Mouse (Mus musculus) A20 (cell line): ENCODE data around the gene Rln1.

Experiments
- DNase-seq: peaks from one replicate; pipeline ENCODE4 v3.0.0-alpha.2; 2011; ENCODE audit warnings: low read depth, low spot score

The Rln1 gene

DNA sequence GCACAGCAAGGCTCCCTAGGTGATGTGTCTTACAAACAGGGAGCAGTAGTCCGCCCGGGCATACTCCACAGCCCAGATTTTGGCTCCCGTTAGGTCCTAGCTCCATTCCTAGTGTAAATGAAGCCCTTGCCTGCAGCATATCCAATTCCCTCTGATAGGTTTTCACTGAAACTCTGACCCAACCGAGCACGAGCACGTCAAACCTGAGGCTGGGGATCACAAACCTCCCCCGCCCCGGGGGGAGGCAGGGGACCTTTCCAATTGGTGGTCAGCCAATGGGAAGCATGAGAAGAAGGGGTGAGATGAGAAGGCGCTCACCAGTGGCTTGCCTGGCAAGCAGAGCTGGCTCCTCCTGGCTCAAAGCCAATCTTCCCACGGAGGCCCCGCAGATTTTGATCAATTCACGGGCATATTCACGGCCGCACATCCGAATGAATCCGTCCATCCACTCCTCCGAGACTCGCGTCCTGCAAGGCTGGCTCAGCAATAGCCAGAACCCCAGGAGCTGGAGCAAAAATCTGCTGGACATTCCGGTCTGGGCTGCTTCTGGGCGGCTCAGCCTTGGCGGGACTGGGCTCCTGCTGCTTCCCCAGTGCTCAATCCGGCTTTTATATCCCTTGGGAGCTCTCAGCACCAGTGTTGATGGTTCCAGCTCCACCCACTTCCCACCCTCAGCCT lies at the start of gene Rln1:
Gene Rln1, minus strand, starts transcription at position 603 of the 678 bp plus-strand sequence.
- DNase-seq = no peak

DNA sequence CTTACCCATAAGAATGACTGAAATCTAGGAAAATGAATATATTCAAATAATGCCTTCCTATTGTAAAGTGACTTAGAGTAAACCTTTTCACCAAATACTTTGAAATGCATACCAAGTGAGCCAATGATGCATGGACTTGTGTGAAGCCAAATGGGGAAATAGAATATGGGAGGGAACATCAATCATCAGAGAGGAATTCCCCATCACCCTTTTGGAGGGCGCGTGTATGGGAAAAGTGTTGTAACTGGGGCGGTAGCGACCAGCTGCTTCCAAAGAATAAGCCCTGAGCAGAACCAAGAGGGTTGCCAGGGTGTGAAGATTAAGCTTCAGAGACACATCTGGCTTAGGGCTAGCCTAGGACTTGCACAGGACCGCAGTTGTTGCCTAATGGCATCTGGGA lies 48.9 kb upstream of the Rln1 start:
- DNase-seq = no peak

DNA sequence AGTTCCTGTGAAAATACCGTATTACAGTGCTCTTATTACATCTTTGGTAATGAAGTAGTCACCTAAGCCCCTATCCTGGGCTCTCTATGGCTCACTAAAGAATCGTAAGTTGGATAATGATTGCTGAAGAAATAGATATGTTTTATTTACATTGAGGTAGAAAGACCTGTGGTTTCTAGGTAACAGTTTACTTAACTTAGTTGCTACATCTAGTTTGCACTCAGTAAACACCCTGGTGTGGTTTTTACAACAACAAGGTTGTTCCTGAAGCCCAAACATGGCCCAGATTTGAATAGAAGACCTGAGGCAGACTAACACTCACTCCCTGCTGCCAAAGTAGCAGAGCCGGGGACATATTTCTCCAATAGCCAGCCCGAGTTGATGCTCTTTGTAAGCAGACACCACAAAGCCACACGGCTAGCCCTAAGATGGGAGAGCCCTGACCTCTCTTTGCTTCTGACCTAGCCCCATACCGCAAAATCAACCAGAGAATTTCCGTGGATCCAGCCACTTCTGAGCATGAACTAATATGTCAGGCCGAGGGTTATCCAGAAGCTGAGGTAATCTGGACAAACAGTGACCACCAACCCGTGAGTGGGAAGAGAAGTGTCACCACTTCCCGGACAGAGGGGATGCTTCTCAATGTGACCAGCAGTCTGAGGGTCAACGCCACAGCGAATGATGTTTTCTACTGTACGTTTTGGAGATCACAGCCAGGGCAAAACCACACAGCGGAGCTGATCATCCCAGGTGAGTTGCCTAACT lies 45.6 kb upstream of the Rln1 start:
- DNase-seq = no peak

DNA sequence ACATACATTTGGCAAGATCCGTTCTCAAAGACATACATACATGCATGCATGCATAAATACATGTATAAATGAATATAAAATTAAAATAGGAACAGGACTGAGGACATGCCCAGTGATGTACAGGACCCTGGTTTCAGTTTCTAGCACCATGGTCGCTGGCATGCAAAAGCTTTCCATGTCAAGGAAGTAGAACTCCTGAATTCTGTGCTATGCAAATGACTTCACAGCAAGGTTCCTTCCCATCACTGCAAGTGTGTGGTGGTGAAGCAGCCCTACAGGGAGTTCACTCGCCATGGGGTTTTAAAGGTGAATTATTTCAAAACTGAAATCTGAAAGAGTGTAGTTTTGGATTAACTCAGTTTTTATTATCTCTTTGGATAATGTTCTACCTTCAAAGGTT lies 41.9 kb upstream of the Rln1 start:
- no peak for DNase-seq

DNA sequence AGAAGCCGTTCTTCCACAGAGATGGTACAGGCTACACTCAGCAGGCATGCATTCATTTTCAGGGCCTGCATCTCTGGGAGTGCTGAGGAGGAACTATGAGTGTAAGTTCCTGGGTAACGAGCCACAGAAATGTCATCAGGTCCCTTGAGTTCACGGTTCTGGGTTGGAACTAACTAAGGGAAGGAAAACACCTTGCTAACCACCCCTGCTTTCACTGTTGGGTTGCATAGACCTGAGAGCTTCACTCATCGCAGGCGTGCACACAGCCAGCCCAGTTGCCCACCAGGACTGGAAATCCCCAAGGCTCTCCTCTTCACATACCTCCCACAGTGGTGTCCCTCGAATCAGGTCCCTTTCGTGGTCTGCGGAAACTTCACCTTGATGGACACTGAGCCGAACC lies 40.5 kb upstream of the Rln1 start:
- no peak for DNase-seq

DNA sequence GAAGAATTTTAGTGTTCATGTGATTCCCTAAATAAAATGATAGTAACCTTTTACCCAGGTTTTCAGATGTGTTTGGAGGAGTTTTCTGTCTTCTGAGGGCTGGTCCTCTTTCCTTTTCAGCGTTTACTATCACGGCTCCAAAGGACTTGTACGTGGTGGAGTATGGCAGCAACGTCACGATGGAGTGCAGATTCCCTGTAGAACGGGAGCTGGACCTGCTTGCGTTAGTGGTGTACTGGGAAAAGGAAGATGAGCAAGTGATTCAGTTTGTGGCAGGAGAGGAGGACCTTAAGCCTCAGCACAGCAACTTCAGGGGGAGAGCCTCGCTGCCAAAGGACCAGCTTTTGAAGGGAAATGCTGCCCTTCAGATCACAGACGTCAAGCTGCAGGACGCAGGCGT lies 39.0 kb upstream of the Rln1 start:
- no peak for DNase-seq

DNA sequence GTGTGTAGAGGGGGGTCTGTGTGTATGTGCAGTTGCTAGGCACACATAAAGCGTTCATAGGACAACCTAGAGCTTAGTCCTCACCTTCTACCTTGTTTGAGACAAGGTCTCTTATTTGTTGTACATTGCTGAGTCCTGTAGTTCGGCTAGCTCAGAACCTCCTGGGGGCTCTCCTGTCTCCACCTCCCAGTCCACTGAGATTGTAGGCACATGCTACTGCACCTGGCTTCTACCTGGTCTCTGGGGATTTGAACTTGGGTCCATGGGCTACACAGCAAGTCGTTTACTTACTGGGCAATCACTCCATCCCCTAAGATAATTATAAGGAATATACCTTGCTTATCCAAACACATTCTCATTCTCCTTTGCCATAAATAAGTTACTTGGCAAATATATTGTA lies 38.2 kb upstream of the Rln1 start:
- peak; percentile 41 for DNase-seq

DNA sequence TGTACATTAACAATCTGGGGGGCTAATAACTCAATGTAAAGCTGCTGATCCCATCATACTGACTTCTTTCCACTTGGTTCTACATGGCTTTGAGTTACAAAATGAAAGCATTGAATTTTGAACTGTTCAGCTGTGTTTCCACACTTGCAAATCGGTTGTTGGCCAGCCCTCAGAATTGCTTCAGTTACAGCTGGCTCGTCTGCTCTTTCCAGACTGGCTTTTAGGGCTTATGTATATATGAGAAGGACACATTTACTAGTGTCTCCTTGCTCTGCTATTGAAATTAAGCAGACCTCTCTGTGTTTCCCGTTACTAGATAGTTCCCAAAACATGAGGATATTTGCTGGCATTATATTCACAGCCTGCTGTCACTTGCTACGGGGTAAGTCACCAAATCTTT lies 37.7 kb upstream of the Rln1 start:
- peak; percentile 55 for DNase-seq

DNA sequence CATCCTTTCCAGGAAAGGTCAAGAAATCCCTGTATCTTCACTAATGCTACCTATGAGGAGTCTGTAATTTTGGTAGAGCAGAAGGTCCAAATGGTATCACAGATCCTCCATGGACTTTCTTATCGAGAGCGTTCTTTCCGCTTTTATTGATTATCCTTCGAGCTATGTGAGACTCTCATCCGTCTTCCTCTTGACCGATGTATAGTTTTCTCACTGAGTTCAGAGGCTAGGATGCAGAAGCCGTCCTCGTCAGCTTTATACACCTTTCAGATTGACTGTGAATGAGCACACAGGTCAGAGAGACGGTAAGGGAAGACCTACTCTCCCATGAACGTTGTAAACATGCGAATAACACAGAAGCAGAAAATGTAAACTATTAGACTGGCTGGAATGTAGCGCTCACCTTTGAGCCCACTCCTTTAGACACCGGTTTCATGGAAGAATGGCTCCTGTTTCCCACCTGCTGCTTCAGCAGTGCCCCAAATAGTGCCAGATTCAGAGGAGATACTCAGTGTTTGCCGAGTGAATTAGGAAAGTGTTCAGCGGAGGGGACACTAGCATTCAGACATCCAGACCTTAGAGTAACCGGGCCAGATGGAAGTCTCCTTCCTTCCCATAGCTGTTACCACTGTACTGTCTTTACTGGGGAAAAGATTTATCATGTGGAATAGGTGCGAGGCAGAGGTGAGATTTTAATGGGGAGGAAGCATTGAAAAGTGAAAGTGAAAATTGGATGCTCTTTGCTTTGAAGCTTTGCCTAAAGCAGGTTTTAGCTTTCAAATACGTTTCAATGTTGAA lies 37.0 kb upstream of the Rln1 start:
- DNase-seq = peak; percentile 64

DNA sequence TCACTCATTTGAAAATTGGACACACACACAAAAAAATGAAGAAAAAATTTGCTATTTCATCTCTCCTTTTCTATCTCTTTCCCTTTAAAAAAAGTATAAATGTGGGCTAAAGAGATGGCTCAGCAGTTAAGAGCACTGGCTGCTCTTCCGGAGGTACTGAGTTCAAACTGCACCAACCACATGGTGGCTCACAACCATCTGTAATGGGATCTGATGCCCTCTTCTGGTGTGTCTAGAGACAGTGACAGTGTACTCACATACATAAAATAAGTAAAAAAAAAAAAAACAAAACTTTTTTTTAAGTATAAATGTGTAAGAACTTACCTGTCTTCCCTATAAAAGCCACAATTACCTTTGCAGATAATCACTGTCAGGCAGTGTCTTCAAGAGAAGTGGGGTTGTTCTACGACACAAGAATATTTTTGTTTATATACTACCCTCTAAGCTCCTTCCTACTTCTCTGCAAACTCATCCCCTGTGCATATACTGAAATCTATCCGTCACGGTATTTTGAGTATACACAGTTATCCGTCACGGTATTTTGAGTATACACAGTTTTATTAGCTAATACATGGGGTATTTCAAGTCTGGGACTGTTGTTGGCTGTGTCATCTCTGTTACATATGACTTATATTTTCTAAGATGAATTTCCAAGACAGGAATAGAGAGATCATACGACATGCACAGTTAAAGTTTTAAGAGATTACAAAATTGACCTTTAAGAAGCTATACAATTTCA lies 36.2 kb upstream of the Rln1 start:
- peak; percentile 53 for DNase-seq

DNA sequence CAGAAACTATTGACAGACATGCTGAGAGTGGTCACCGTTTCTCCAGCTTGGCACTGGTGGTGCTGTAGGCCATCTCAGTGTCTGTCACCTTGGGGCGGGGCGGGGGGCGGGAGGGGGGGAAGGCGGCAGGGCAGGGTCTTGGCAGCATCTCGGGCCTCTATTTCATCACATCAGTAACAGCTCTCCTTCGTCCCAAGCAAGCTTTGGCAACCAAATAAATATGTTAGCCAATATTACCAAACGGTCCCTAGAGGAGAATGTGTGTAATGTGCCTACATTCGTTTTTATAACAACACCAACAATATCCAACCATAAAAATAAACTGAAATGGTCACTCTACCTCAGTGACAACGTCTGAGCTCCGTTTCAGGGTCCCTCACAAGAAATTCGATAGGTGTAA lies 35.6 kb upstream of the Rln1 start:
- peak; percentile 63 for DNase-seq

DNA sequence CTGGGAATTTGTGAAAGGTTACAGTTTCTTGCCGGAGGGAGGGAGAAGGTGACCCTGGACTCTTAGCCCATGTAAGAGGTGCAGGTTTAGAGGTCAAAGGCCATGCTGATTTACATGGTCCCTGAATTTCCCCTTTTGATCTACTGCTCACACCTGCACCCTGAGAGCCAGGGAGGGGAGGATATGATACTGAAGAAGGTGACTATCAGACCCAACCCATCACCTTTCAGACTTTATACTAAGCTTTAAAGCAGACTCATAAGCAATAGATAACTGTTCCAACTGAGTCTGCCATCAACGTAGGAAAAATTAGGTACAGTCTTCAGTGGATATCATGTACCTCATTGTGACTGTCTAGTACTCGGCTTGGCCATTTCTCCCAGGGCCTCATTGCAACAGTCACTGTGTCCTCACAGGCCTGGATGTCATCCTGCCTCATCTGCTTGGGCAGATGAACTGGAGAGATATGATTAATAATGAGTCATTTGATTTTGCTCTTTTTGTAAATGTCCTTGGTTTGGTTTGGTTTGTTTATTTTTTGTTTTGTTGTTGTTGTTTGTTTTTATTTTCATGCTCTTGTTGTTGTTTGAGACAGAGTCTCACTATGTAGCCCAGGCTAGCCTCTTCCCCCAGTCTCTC lies 34.3 kb upstream of the Rln1 start:
- DNase-seq = peak; percentile 90

DNA sequence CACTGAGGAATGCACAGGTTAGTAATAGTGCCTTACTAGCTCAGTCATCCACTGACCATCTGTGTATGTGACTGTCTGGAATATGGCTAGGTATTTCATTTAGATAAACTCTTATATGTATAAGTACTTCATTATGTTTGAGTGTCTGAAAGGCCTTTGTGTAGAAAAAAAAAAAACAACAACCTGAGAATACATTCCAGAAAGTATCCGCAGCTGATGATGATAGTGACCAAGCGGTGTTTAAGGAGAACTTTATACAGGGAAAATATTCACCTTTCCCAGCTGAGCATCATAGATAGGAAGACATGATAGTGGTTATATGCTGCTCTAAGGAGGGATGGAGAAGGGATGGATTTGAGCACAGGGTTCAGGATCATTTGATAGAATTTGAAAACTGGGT lies 33.6 kb upstream of the Rln1 start:
- peak; percentile 53 for DNase-seq

DNA sequence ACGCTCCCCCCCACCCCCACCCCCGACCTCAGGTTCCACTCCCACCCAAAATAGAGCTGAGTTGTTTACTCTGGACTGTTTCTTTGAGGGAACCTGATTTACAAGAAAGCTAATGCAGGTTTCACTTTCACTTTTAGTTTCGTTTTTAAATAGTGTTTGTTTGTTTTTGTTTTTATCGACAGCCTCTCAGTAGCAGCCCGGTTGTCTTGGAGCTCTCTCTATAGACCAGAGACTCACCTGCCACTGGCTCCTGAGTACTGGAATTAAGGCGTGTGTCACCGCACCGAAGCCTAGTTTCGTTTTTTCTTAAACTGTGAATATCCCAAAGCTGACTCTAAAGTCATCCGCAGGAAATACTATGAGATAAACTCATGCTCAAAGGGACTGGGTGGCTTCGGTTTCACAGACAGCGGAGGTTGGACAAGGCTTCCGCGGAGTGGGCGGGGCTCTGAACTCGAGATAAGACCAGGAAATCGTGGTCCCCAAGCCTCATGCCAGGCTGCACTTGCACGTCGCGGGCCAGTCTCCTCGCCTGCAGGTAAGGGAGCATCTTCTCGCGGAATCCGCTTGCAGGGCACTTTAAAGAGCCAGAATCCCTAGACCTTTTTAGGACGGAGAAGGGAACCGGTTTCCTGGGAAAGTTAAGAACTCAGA lies 32.6 kb upstream of the Rln1 start, which contains the start of the genes Plgrkt and Cd274:
Gene Plgrkt, minus strand, starts transcription at position 422 of the 654 bp plus-strand sequence.
Gene Cd274, plus strand, starts transcription at position 487 of the 654 bp plus-strand sequence.
- peak; percentile 95 for DNase-seq

DNA sequence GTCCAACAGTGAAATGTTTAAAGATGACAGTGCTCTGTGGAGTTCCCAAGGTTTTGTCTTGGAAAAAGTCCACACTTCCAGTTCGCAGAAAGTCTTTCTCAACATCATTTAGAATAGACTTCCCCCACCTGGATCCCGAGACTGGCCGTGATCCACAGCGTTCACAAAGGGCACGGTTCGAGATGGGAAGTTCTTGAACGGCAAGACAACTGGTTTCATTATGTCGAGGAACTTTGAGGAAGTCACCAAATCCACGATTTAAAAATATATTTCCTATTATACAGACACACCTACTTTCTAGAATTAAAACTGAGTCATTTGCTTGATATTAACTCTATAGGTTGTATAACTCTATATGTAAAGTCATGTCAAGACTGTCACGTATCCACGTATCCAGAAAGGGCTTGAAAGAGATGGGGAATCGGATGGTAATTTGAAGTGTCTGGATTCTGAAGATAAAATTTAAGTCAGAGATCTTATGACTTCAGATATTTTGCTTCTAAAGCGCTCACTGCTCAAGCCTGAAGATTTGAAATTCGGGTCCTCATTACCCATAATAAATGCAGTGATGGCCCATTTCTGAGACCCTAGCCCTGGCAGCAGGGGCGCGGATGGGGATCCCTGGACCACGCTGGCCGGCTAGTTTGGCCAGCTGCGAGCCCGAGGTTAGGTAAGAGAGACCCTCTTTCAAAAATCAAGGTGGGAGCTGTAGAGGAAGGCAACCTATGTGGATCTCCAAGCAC lies 31.9 kb upstream of the Rln1 start:
- peak; percentile 60 for DNase-seq

DNA sequence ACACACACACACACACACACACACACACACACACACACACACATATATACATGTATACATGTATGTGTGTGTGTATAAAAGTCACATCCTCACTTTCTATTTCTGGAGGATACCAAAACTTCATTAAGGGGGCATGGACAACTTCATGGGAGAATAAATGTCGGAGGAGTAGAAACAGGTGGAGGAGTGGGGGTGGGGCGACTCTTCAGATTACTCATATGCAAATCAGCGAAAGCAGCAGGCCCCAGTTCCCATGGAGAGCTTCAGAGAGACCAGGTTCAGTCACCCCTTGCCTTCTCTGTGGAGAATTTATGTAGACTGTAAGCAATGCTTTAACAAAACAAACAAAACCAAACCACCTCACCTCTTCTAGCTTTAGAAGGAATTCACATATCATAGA lies 30.6 kb upstream of the Rln1 start:
- peak; percentile 91 for DNase-seq

DNA sequence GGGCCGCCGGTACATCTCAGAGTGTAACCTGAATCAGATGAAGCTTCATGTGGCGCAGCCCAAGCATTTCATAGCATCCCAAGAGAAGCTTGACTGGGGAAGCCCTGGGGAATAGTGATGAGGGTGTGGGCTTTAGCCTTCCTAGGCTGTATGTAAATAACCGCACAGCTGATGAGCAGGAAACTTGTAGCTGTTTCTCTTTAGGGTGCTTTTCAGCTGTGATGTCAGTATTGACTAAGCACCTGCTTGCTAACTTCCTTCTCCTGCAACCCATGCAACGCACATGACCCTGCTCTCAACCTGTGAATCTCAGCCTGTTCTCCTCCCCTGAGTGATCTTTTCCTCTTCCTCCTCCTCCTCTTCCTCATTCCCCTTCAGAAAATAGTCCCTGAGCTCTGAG lies 29.6 kb upstream of the Rln1 start:
- peak; percentile 83 for DNase-seq

DNA sequence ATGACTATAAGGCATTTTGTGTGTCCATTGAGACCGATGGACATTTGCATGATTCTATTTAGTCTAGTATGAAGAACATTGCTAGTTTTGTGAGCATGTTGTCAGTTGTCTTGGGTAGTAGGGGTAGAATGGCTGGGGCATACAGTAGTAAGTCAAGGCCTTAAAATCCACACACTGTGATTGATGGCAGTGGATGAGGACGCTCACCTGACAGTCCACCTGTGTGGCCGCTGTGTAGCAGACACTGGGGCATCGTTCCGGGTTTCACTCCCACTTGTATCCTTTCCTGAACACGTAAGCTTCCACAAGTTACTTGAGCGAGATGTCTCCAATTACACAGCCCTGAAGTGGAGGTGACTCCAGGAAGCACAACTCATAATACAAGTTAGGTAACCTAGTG lies 29.1 kb upstream of the Rln1 start:
- no peak for DNase-seq

DNA sequence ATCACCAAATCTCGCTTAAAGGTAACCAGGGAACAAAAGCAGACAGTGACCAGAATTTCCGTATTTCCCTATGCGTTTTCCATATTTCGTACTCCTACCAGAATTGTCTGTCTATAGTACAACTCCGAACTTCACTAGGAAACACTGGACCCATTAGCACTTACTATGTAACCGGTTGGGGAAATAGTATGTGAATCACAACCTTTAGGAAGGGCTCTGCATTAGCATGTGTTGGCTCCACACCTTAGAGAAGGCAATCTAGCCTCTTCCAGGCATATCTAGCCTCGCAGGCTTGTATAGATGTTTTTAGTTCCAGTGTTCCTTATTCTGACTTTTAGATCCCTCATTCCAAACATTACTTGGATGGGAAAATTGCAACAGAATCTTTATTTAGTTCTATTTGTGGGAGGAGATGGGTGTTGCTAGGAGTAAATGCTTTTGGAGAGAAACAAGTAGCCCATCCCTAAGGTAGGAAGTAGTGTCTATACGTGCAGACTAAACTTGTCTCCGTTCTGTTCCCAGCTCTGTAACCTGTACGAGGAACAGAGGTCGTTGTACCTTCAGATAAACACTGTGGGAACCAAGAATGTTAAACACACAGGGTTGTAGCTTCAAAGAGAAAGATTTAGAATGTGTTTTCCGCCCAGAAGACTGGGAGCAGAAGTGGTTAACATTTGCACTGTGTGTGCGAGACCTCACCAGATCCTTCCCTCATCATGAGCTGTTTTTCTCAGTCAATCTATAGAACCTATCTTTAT lies 27.9 kb upstream of the Rln1 start:
- peak; percentile 66 for DNase-seq
